Mouse (Mus musculus) heart, postnatal 0 days (tissue): ENCODE data around the gene Ankib1.

ENCODE experiments used
- CTCF ChIP-seq: IDR thresholded peaks from 2 replicates; pipeline ENCODE4 v1.5.1; 2016; ENCODE audit warnings: antibody characterized with exemption, control low read depth, low read depth
- EP300 ChIP-seq: IDR thresholded peaks from 2 replicates; pipeline ENCODE4 v1.6.1; 2016; ENCODE audit warnings: antibody characterized with exemption, low read depth

DNA sequence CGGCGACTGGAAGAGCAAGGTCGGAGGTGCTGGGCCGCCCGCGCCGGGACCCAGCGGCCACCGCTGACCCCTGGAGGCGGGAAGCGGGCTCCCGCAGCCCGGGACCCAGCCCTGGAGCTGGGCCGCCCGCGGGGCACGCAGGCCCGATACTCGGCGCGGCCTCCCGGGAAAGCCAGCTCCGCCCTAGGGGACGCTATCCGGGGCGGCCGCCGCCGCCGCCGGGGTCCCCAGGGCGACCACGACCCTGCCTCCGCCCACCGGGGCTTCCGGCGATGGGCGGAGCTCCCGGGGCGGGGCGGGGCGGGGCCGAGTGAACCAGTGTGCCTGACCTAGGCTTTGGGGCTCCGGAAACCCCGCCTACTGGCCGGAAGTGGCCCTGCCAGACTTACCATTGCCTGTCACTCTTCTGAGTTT lies 155.0 kb downstream of the Ankib1 start:
- TF ChIP-seq CTCF (no peak), EP300 (no peak)
